Mouse (Mus musculus) CH12.LX (cell line): ENCODE measurements around the gene Abca2.
"Not testable (repeated sequence)": the region's sequence is repeated elsewhere in the genome, so short reads cannot be mapped to it uniquely, and the experiment has no call there.

Experiments
- CTCF ChIP-seq, 2 experiments: IDR thresholded peaks in 1 of 2; conservative IDR thresholded peaks in 1 of 2; 2 replicates each; pipeline ENCODE4 v1.5.1; 2011 to 2012; ENCODE audit warnings: low read depth in 2 of 2, low read length in 2 of 2, improper control_type of control experiment in 1 of 2, inconsistent platforms in 1 of 2, mild to moderate bottlenecking in 1 of 2, moderate library complexity in 1 of 2
- HCFC1 ChIP-seq: IDR thresholded peaks from 2 replicates; pipeline ENCODE4 v1.6.1; 2012; ENCODE audit warnings: low read depth, mild to moderate bottlenecking, inconsistent platforms, low read length, improper control_type of control experiment
- PAX5 ChIP-seq: IDR thresholded peaks from 2 replicates; pipeline ENCODE4 v1.6.1; 2012; ENCODE audit warnings: low read length, inconsistent platforms, mixed read lengths

DNA sequence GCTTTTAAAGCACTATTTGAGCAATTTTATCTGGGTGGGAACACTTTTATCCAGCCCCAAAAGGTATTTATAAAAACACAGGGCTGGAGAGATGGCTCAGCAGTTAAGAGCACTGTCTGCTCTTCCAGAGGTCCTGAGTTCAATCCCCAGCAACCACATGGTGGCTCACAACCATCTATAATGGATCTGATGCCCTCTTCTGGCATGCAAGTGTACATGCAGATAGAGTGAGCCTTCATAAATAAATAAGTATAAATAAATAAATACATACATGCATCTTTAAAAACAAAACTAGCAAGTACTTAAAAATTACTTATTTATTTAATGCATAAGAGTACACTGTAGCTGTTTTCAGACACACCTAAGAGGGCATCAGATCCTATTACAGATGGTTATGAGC lies 15.1 kb upstream of the Abca2 start:
- TF ChIP-seq HCFC1, PAX5: not testable (repeated sequence)
- peak in 1 of 2 experiments; percentile 52; a peak in 2 of 4 replicates for TF ChIP-seq CTCF (conservative IDR thresholded peaks at IDR 0.05 in 1 of 2, IDR thresholded peaks at IDR 0.05 in 1 of 2; ENCODE audit: low read depth in 2 of 2, low read length in 2 of 2)
